8 mouse cellular contexts compared by ENCODE assay signal in genomic region chr14:74946751-74947375, GRCm38 (mm10). TPM values are rescaled to one million over a fixed set of nuclear protein-coding genes. Genes with fewer than 3 reads are reported as not detected.
A peak's percentile ranks its signal among the peaks of the same experiment; 100 is the strongest.
DNase-seq lines count a peak whose midpoint lies in the region; ATAC-seq and TF ChIP-seq lines count a peak whose summit lies in the region.

No protein-coding gene starts in this region.

- peak overlapping the region; percentile 96 for H3K4me3 ChIP-seq in bone marrow, adult 2 months (replicated peaks; ENCODE audit: control insufficient read depth, low read depth, low read length)
- H3K4me3 ChIP-seq in embryonic fibroblast, embryonic 13.5 days (ENCODE audit: insufficient read depth, low read length), result peak overlapping the region; percentile 82
- H3K4me3 ChIP-seq in heart, embryonic 10.5 days, result peak overlapping the region; percentile 85
- H3K4me3 ChIP-seq in kidney, embryonic 15.5 days (replicated peaks), result peak overlapping the region; percentile 85

- no peaks in the 10 kb centered on the region for H3K36me3 ChIP-seq in heart, embryonic 10.5 days
- H3K36me3 ChIP-seq in kidney, embryonic 15.5 days, result peaks cover 6% of the 10 kb centered on the region

- peak; percentile 70 for ATAC-seq in kidney, embryonic 15.5 days (replicated peaks; ENCODE audit: low FRiP score)

- H3K27me3 ChIP-seq in heart, embryonic 10.5 days (ENCODE audit: insufficient read depth, poor library complexity, severe bottlenecking), result no peaks in the 10 kb centered on the region
- no peaks in the 10 kb centered on the region for H3K27me3 ChIP-seq in kidney, embryonic 15.5 days

- H3K27ac ChIP-seq in bone marrow, adult 2 months (ENCODE audit: control insufficient read depth, insufficient read depth, low read depth, low read length, poor library complexity), result peak overlapping the region; percentile 97
- peak overlapping the region; percentile 53 for H3K27ac ChIP-seq in embryonic fibroblast, embryonic 13.5 days (ENCODE audit: insufficient read depth, low read length)
- peak overlapping the region; percentile 97 for H3K27ac ChIP-seq in heart, embryonic 10.5 days
- H3K27ac ChIP-seq in kidney, embryonic 15.5 days, result peak overlapping the region; percentile 95

- DNase-seq in 3T3-L1 (ENCODE audit: low read depth, low spot score) (peak; percentile 66), liver (peak; percentile 81)
- peak; percentile 85 for DNase-seq in heart, embryonic 10.5 days (ENCODE audit: low spot score)
- DNase-seq in monocyte, adult 2 months (ENCODE audit: low read depth in 1 of 2, low spot score in 2 of 2), result peak; percentile 50 to 77
- DNase-seq in spleen, postnatal 36 days (ENCODE audit: low spot score in 2 of 2), result peak; percentile 91 to 92

- H3K9ac ChIP-seq in kidney, embryonic 15.5 days, result peak overlapping the region; percentile 82

- WGBS in bone marrow, adult 2 months, result under 1% methylated on average over 55 of the region's 56 CpGs
- under 1% methylated on average over 56 of the region's 56 CpGs for whole genome bisulfite sequencing in heart, embryonic 10.5 days
- under 1% methylated on average over 56 of the region's 56 CpGs for WGBS in kidney, embryonic 15.5 days

- TF ChIP-seq POLR2A in bone marrow, adult 2 months (IDR thresholded peaks at IDR 0.05; ENCODE audit: borderline replicate concordance, control insufficient read depth, low read depth, low read length), result peak; percentile 59; the same call in 1 of the 2 replicates
- peak; percentile 68 for TF ChIP-seq POLR2A in embryonic fibroblast, embryonic 13.5 days (IDR thresholded peaks at IDR 0.05; ENCODE audit: low read depth, low read length)

- H3K9me3 ChIP-seq in heart, embryonic 10.5 days, result no peaks in the 10 kb centered on the region
- no peaks in the 10 kb centered on the region for H3K9me3 ChIP-seq in kidney, embryonic 15.5 days (replicated peaks)

- peaks cover 7% of the 10 kb centered on the region for H3K4me1 ChIP-seq in bone marrow, adult 2 months (ENCODE audit: control insufficient read depth, insufficient read depth, low read length)
- H3K4me1 ChIP-seq in embryonic fibroblast, embryonic 13.5 days (ENCODE audit: control insufficient read depth, insufficient read depth, low read length), result no peaks in the 10 kb centered on the region
- H3K4me1 ChIP-seq in heart, embryonic 10.5 days, result peaks cover 39% of the 10 kb centered on the region
- H3K4me1 ChIP-seq in kidney, embryonic 15.5 days, result peaks cover 48% of the 10 kb centered on the region

- H3K4me2 ChIP-seq in kidney, embryonic 15.5 days, result peak overlapping the region; percentile 83

- no peak for TF ChIP-seq CTCF in bone marrow, adult 2 months (IDR thresholded peaks at IDR 0.05; ENCODE audit: control insufficient read depth, insufficient read depth, low read length)
- TF ChIP-seq CTCF in embryonic fibroblast, embryonic 13.5 days (IDR thresholded peaks at IDR 0.05; ENCODE audit: borderline replicate concordance, insufficient read depth, low read length), result no peak

RNA-seq across cellular contexts. Expression of gene Lrch1, which starts 0.8 kb away (rescaled TPM):
- 7.9 and 9.2 TPM in 2 replicates for polyA plus RNA-seq in bone marrow, adult 2 months (2011; ENCODE audit: insufficient read depth, insufficient read length, low replicate concordance, missing spikeins)
- 13.3 and 13.4 TPM in 2 replicates for polyA plus RNA-seq in embryonic fibroblast, embryonic 13.5 days (2011; ENCODE audit: insufficient read length, low read depth, missing spikeins)
- 10.1 and 14.4 TPM in 2 replicates for polyA plus RNA-seq in heart, embryonic 10.5 days (2016; fragmentation: Nextera tagmentation; extraction: Ambion mirVana)
- polyA plus RNA-seq in kidney, embryonic 15.5 days (2015; fragmentation: Nextera tagmentation; extraction: Ambion mirVana), result 20.1 and 20.8 TPM in 2 replicates

Comparison
In these comparisons a context has a peak if more than half of its experiments do, and no peak if none do; other contexts are left out.
1. Peak in every context shown above with its lines: DNase-seq, ATAC-seq, H3K4me3 ChIP-seq and H3K27ac ChIP-seq.